Mouse (Mus musculus): ENCODE data around the gene Cct4. TPM values are rescaled to one million over a fixed set of nuclear protein-coding genes. Genes with fewer than 3 reads are reported as not detected.

Gene Cct4
- 253 TPM for polyA plus RNA-seq (2014; fragmentation: Illumina TruSeq; extraction: RNeasy Lipid Tissue Mini Kit (QIAGEN cat#74804); ENCODE audit: low replicate concordance)

DNA sequence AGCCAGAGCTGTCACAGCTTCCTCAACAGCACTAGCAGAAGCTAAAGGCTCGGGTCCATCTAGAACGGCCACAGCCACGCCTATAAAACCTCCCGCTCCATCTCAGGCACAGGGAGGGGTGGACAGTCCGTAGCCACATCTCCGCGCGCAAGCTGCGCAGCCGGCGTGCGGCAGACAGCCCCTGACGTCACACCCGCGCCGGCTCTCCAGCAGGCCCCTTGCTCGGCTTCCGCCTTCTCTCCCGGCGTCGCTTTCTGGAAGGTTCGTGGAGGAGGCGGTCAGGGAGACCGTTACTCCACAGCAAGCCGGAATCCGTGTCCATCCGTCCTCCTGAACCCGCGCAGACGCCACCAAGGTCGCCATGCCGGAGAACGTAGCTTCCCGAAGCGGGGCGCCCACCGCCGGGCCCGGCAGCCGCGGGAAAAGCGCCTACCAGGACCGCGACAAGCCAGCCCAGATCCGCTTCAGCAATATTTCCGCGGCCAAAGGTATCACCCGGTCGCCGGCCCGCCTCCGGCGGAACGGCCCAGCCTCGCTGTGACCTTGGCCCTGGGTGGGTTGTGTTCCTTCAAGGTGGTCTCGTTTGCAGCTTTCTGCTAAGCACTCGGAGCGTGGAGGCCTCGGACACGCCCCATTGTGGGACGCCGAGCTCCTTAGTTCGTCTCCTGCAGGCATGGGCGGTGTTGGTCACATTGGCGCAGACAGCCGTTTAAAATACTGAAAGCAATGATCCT lies at the start of gene Cct4:
Cct4 (plus strand) TSS at position 127 of the 734 bp plus-strand sequence.

DNA sequence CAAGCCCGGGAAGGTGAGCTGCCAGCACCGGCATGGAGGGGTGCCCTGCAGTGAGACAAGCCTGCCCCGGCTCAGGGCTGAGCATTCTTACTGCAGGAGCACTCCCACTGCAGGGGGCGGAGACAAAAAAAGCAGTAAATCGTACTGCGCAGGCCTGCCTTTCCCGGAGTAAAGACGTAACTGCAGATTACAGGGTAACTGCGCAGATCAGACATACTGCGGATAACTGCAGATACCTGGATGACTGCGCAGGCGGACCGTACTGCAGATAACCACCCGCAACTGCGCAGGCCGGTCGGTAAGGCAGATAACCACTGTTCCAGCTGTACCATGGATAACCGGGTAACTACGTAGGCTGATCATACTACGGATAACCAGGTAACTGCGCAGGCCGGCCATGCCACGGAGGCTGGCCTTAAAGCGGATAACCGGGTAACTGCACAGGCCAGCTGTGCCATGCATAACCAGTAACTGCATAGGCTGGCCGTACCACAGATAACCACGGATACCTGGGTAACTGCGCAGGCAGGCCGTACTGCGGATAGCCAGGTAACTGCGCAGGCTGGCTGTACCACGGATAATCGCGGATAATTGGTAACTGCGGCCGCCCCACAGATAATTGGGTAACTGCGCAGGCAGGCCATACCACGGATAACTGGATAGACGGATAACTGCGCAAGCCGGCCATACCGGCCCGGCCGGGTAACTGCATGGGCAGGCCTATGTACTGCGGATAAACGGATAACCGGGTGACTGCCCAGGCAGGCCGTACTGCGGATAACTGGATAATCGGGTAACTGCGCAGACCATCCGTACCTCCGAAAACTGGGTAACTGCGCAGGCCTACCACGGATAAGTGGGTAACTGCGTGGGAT lies 18.2 kb upstream of the Cct4 start, which contains the start of gene Zrsr1:
Zrsr1 (plus strand) TSS at position 171 of the 875 bp plus-strand sequence.

GRCm38 (mm10) chr11:22981984-22982757 lies 8.1 kb upstream of the Cct4 start, which contains the start of the genes Gm28048 and Commd1:
TSS of gene Gm28048 (minus strand) at chr11:22982090.
TSS of gene Commd1 (minus strand) at chr11:22982382.

DNA sequence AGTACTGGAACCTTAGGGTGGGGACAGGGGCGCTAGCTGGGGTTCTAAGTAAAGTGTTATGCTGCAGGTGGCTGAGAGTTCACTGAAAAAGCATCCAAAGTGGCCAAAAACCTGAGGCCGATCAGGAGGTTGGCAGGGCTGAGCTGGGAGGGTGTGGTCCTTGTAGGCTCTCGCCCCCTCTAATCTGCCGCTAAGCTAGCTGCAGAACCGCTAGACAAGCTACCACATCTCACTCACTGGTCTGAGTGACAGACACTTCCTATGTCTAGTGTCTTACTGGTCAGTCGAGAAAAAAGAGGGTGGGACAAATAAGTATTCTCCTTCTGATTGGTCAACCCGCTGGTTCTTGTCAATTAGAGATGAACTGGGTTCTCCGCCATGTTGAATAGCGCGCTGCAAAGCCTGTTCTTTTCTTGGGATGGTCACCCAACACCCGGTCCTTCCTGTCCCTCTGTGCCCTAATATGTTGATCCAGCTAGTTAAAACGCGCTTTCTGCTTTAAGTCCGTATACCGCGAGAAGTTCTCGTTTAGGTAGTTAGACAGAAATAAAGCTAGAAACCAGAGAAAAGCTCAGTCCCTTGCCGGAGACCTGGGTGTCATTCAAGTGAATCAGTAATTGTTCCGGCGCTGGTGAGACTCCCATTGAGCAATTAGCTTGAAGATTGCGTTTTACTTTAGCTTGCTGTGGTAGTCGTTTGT lies 17.3 kb downstream of the Cct4 start, which contains the start of gene Fam161a:
Fam161a (plus strand) TSS at position 51 of the 700 bp plus-strand sequence.

Other genes starting within 250 kb of the Cct4 start
- gene B3gnt2, start 129.6 kb upstream of the Cct4 start, polyA plus RNA-seq (2014; fragmentation: Illumina TruSeq; extraction: RNeasy Lipid Tissue Mini Kit (QIAGEN cat#74804); ENCODE audit: low replicate concordance): 0.71 TPM
- gene Zrsr1, start 18.5 kb upstream of the Cct4 start, polyA plus RNA-seq (2014; fragmentation: Illumina TruSeq; extraction: RNeasy Lipid Tissue Mini Kit (QIAGEN cat#74804); ENCODE audit: low replicate concordance): 15.1 TPM
- gene Gm28048, start 8.4 kb upstream of the Cct4 start, polyA plus RNA-seq (2014; fragmentation: Illumina TruSeq; extraction: RNeasy Lipid Tissue Mini Kit (QIAGEN cat#74804); ENCODE audit: low replicate concordance): 63.4 TPM
- 51.3 TPM for gene Commd1, start 8.1 kb upstream of the Cct4 start, polyA plus RNA-seq (2014; fragmentation: Illumina TruSeq; extraction: RNeasy Lipid Tissue Mini Kit (QIAGEN cat#74804); ENCODE audit: low replicate concordance)
- 2.3 TPM for gene Fam161a, start 17.0 kb downstream of the Cct4 start, polyA plus RNA-seq (2014; fragmentation: Illumina TruSeq; extraction: RNeasy Lipid Tissue Mini Kit (QIAGEN cat#74804); ENCODE audit: low replicate concordance)